Mouse (Mus musculus) midbrain, embryonic 15.5 days (tissue): ENCODE results near the gene Fev. TPM values are rescaled to one million over a fixed set of nuclear protein-coding genes. Genes with fewer than 3 reads are reported as not detected.

ENCODE experiments used
- ATAC-seq: fragments of 200-750 bp; cut with Nextera tagmentation; replicated peaks from 2 replicates; pipeline ENCODE4 v1.8.0; 2017; ENCODE audit warnings: moderate TSS enrichment
- H3K27ac ChIP-seq: fragments of 300-500 bp; sonication (generic); 2 replicates; pipeline ENCODE4 v1.5.1; 2015; ENCODE audit warnings: mild to moderate bottlenecking, inconsistent platforms
- H3K27me3 ChIP-seq: fragments of 300-500 bp; sonication (generic); replicated peaks from 2 replicates; pipeline ENCODE4 v1.6.1; 2015; ENCODE audit warnings: inconsistent platforms
- H3K36me3 ChIP-seq: fragments of 300-500 bp; sonication (generic); replicated peaks from 2 replicates; pipeline ENCODE4 v1.6.1; 2015; ENCODE audit warnings: inconsistent platforms
- H3K4me1 ChIP-seq: fragments of 300-500 bp; sonication (generic); 2 replicates; pipeline ENCODE4 v1.6.1; 2015; ENCODE audit warnings: inconsistent platforms
- H3K4me2 ChIP-seq: fragments of 300-500 bp; sonication (generic); 2 replicates; pipeline ENCODE4 v1.6.1; 2015; ENCODE audit warnings: inconsistent platforms, mild to moderate bottlenecking, moderate library complexity
- H3K4me3 ChIP-seq: fragments of 300-500 bp; sonication (generic); 2 replicates; pipeline ENCODE4 v1.5.1; 2015; ENCODE audit warnings: mild to moderate bottlenecking, inconsistent platforms
- H3K9ac ChIP-seq: fragments of 300-500 bp; sonication (generic); 2 replicates; pipeline ENCODE4 v1.6.1; 2015; ENCODE audit warnings: mild to moderate bottlenecking, inconsistent platforms
- H3K9me3 ChIP-seq: fragments of 300-500 bp; sonication (generic); 2 replicates; pipeline ENCODE4 v1.6.1; 2016; ENCODE audit warnings: inconsistent platforms
- WGBS: fragments of 180-500 bp; shearing (Covaris S2); methylation state at CpG from one replicate; pipeline ENCODE4 v1.1.7; 2015; ENCODE audit warnings: mixed read lengths; 5-methylcytosine and 5-hydroxymethylcytosine counted together
- polyA plus RNA-seq: library from polyadenylated mRNA; unstranded; fragments of >200 nt; fragmentation: Nextera tagmentation; extraction: Ambion mirVana; gene quantifications from 2 replicates; pipeline ENCODE4 v1.2.1, GENCODE M21; 2015

Fev gene
- polyA plus RNA-seq, 1 experiment from 2014 or later, result 1.8 TPM

DNA sequence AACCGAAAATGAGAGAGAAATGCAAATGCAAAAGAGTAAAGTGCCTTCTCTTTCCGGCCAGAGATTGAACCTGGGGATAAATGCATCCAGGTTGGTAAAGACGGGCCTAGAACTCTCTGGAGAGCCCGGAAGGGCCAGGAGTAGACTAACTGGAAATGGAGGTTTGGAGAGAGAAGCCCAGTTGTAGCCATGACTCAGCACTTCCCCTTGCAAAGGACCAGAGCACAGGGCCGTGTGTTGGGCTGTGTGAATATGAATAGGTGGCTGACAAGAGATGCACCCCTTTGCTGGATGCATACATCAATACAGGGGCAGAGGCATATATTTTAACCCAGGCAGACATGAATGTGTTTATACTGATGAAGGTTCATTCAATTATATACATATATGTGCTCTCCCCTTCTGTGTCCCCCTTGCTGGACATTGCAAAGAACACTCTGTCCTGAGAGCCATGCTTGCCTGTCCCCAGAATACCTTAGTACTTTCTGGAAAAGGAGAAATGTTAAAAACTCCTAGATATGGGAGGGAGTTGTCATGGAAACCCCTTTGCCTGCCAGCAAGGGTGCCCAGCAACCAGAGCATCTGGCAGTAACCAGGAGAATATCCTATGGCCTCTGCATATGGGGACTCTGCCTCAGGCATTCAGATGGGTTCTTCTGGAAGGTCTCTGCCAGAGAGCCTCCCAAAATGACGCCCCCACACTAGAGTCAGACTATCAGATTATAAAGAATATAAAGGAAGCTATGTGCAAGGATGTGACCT lies 25.8 kb downstream of the Fev start:
- Histone ChIP-seq H3K4me2 (peak overlapping the region; percentile 92), H3K36me3 (no peaks in the 10 kb centered on the region), H3K9ac (peak overlapping the region; percentile 91; the same call in 1 of the 2 replicates), H3K4me1 (peaks cover 43% of the 10 kb centered on the region), H3K4me3 (peak overlapping the region; percentile 73), H3K27ac (0 out of 2 replicates have a peak overlapping the region, but pooled peaks have one; percentile 69), H3K27me3 (no peaks in the 10 kb centered on the region), H3K9me3 (no peaks in the 10 kb centered on the region)
- whole genome bisulfite sequencing, result 32% methylated on average over 6 of the region's 6 CpGs
- no peak for ATAC-seq

DNA sequence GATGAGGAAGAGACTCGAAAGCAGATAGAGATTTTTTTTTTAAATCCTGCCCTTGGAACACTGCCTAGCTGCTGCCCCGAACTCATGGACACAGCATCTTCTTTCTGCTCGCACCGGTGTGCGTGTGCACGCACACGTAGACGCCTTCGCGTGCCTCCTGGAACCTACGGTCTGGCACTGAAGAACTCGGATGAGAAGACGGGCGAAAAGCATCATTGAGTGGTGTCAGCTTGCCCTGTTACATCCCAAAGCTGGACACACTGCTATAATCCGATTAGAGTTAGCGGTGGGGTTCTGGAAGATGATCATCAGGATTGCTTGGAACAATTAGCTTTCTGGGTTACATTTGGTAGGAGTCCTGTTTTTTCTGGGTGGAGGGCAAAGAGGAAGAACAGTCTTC lies 26.4 kb downstream of the Fev start:
- peak overlapping the region; percentile 91; the same call in 1 of the 2 replicates for H3K9ac ChIP-seq
- peak overlapping the region; percentile 73 for H3K4me3 ChIP-seq
- H3K9me3 ChIP-seq, result no peaks in the 10 kb centered on the region
- no peak for ATAC-seq
- H3K27me3 ChIP-seq, result no peaks in the 10 kb centered on the region
- peaks cover 49% of the 10 kb centered on the region for H3K4me1 ChIP-seq
- 2% methylated on average over 16 of the region's 16 CpGs for WGBS
- H3K36me3 ChIP-seq, result no peaks in the 10 kb centered on the region
- H3K4me2 ChIP-seq, result peak overlapping the region; percentile 92
- H3K27ac ChIP-seq, result peak overlapping the region; percentile 69

GRCm38 (mm10) chr1:74858171-74858719 lies 27.0 kb downstream of the Fev start:
- peak overlapping the region; percentile 92 for H3K4me2 ChIP-seq
- peak; percentile 69 for ATAC-seq
- WGBS, result under 1% methylated on average over 29 of the region's 29 CpGs
- H3K4me3 ChIP-seq, result peak overlapping the region; percentile 73
- H3K9me3 ChIP-seq, result no peaks in the 10 kb centered on the region
- H3K9ac ChIP-seq, result peak overlapping the region; percentile 91
- peaks cover 49% of the 10 kb centered on the region for H3K4me1 ChIP-seq
- no peaks in the 10 kb centered on the region for H3K36me3 ChIP-seq
- no peaks in the 10 kb centered on the region for H3K27me3 ChIP-seq
- H3K27ac ChIP-seq, result peak overlapping the region; percentile 80

DNA sequence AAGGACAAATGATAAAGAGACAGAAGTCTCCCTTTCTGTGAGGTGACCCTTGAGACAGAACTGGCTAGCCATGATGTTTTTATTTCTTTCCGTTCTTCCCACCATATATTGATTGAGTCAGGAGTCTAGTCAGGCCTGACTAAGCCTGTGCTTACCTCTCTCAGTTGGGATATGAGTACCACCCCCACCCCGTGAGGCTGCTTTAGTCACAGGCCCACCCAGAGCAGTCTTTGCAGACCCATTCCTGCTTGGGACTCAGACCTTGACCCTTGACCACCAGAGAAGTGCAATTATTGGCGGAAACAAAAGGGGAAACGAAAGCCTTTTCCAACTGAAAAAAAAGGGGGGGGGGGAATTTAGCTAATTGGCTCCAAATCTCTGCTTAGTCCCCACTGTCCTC lies 27.5 kb downstream of the Fev start:
- no peaks in the 10 kb centered on the region for H3K27me3 ChIP-seq
- 7% methylated on average over 4 of the region's 4 CpGs for WGBS
- H3K36me3 ChIP-seq, result no peaks in the 10 kb centered on the region
- H3K9me3 ChIP-seq, result no peaks in the 10 kb centered on the region
- peak overlapping the region; percentile 91 for H3K9ac ChIP-seq
- H3K27ac ChIP-seq, result peak overlapping the region; percentile 80
- peaks cover 49% of the 10 kb centered on the region for H3K4me1 ChIP-seq
- ATAC-seq, result no peak
- peak overlapping the region; percentile 92 for H3K4me2 ChIP-seq
- H3K4me3 ChIP-seq, result peak overlapping the region; percentile 73

DNA sequence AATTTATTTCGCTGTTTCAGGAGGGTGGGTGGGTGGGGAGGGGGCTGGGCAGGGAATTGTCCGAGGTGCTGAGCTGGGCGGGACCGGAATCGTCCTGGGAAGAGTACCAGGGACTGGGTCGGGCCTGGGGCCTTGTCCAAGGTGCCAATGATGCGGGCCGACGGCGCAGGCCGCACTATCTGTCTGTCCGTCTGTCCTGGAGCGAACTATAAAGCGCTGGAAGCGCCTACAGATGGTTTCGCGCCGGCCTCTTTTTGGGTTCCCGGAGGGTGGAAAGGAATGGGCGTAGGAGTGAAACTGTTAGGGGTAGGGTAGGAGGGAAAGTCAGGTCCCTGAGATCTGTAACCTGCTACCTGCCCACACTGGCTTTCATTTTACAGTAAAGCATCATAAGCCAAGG lies 28.0 kb downstream of the Fev start:
- H3K9ac ChIP-seq, result peak overlapping the region; percentile 91
- H3K27ac ChIP-seq, result 0 out of 2 replicates have a peak overlapping the region, but pooled peaks have one; percentile 31
- WGBS, result 4% methylated on average over 20 of the region's 20 CpGs
- ATAC-seq, result no peak
- peak overlapping the region; percentile 73 for H3K4me3 ChIP-seq
- H3K9me3 ChIP-seq, result no peaks in the 10 kb centered on the region
- H3K27me3 ChIP-seq, result no peaks in the 10 kb centered on the region
- no peaks in the 10 kb centered on the region for H3K36me3 ChIP-seq
- peaks cover 49% of the 10 kb centered on the region for H3K4me1 ChIP-seq
- peak overlapping the region; percentile 92 for H3K4me2 ChIP-seq

DNA sequence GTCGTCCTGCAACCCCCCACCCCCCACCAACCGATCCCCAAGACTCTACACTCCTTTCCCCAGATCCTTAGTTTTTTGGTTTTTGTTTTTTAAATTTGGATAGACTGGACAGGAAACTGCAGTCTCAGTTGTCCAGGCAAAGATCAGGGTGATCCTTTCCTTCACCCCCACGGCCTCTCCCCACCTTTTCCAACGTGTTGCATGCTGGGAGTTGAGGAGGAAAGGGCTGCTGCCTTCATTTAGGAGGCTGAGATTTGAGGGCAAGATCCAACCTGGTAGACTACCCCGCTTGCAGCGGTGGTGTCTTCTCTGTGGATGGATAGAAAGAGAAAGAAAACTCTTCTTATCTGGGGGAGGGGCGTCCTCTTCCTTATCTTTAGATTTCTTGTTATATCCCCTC lies 28.4 kb downstream of the Fev start:
- H3K27me3 ChIP-seq, result no peaks in the 10 kb centered on the region
- no peak overlapping the region for H3K27ac ChIP-seq
- H3K36me3 ChIP-seq, result no peaks in the 10 kb centered on the region
- peaks cover 51% of the 10 kb centered on the region for H3K4me1 ChIP-seq
- no peaks in the 10 kb centered on the region for H3K9me3 ChIP-seq
- H3K4me3 ChIP-seq, result peak overlapping the region; percentile 73
- 0% methylated on average over 7 of the region's 7 CpGs for WGBS
- ATAC-seq, result no peak
- peak overlapping the region; percentile 92 for H3K4me2 ChIP-seq
- H3K9ac ChIP-seq, result peak overlapping the region; percentile 91

GRCm38 (mm10) chr1:74856439-74856720 lies 28.8 kb downstream of the Fev start:
- H3K4me1 ChIP-seq, result peaks cover 56% of the 10 kb centered on the region
- WGBS, result 3% methylated on average over 11 of the region's 11 CpGs
- peak overlapping the region; percentile 91 for H3K9ac ChIP-seq
- H3K27me3 ChIP-seq, result no peaks in the 10 kb centered on the region
- no peak for ATAC-seq
- peak overlapping the region; percentile 73 for H3K4me3 ChIP-seq
- peak overlapping the region; percentile 92 for H3K4me2 ChIP-seq
- H3K9me3 ChIP-seq, result no peaks in the 10 kb centered on the region
- no peaks in the 10 kb centered on the region for H3K36me3 ChIP-seq
- H3K27ac ChIP-seq, result peak overlapping the region; percentile 87

DNA sequence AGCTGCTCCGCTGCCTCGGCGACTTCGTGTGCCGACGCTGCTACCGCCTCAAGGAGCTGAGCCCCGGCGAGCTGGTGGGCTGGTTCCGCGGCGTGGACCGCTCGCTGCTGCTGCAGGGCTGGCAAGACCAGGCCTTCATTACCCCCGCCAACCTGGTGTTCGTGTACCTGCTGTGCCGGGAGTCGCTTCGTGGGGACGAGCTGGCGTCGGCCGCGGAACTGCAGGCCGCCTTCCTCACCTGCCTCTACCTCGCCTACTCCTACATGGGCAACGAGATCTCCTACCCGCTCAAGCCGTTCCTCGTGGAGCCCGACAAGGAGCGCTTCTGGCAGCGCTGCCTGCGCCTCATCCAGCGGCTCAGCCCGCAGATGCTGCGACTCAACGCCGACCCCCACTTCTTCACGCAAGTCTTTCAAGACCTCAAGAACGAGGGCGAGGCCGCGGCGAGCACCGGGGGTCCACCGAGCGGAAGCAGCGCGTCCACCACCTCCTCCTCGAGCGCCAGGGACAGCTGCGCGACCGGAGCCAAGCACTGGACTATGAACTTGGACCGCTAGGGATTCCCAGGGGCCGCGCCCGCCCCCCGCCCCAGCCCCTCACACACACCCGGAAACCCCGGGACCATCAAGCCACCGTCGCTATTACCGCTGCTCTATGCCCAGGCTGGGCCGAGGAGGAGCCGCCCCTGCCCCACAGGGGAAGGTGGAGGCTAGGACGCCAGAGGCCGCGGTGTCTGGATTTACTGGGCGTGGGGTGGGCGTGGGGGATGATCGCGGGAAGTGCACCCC lies 29.4 kb downstream of the Fev start:
- Histone ChIP-seq H3K4me3 (peak overlapping the region; percentile 73), H3K36me3 (no peaks in the 10 kb centered on the region), H3K4me1 (peaks cover 61% of the 10 kb centered on the region), H3K27ac (peak overlapping the region; percentile 87), H3K27me3 (no peaks in the 10 kb centered on the region), H3K9me3 (no peaks in the 10 kb centered on the region), H3K9ac (peak overlapping the region; percentile 91), H3K4me2 (peak overlapping the region; percentile 92)
- WGBS, result under 1% methylated on average over 74 of the region's 74 CpGs
- ATAC-seq, result no peak

- Histone ChIP-seq H3K36me3 (no peaks in the 10 kb centered on the region), H3K4me3 (peak overlapping the region; percentile 73), H3K27me3 (no peaks in the 10 kb centered on the region), H3K4me1 (peaks cover 67% of the 10 kb centered on the region), H3K9ac (peak overlapping the region; percentile 91), H3K9me3 (no peaks in the 10 kb centered on the region), H3K4me2 (peak overlapping the region; percentile 92), H3K27ac (peak overlapping the region; percentile 87)
- under 1% methylated on average over 45 of the region's 48 CpGs for WGBS
- ATAC-seq, result peak; percentile 3; the same call in 1 of the 2 replicates
Measured at GRCm38 (mm10) chr1:74855156-74855555, 30.1 kb downstream of the Fev start.

GRCm38 (mm10) chr1:74854306-74855056 lies 30.7 kb downstream of the Fev start, which contains the start of gene Cdk5r2:
TSS of gene Cdk5r2 (plus strand) at chr1:74854934.
- Histone ChIP-seq H3K27ac (peak within 1 kb of the TSS; percentile 87), H3K36me3 (no peaks in the 10 kb centered on the region), H3K27me3 (no peaks in the 10 kb centered on the region), H3K4me1 (peaks cover 62% of the 10 kb centered on the region), H3K4me2 (peak within 1 kb of the TSS; percentile 92), H3K9ac (peak within 1 kb of the TSS; percentile 91), H3K9me3 (no peaks in the 10 kb centered on the region), H3K4me3 (peak within 1 kb of the TSS; percentile 73)
- WGBS, result 2% methylated on average over 38 of the region's 39 CpGs
- peak; percentile 93 for ATAC-seq

DNA sequence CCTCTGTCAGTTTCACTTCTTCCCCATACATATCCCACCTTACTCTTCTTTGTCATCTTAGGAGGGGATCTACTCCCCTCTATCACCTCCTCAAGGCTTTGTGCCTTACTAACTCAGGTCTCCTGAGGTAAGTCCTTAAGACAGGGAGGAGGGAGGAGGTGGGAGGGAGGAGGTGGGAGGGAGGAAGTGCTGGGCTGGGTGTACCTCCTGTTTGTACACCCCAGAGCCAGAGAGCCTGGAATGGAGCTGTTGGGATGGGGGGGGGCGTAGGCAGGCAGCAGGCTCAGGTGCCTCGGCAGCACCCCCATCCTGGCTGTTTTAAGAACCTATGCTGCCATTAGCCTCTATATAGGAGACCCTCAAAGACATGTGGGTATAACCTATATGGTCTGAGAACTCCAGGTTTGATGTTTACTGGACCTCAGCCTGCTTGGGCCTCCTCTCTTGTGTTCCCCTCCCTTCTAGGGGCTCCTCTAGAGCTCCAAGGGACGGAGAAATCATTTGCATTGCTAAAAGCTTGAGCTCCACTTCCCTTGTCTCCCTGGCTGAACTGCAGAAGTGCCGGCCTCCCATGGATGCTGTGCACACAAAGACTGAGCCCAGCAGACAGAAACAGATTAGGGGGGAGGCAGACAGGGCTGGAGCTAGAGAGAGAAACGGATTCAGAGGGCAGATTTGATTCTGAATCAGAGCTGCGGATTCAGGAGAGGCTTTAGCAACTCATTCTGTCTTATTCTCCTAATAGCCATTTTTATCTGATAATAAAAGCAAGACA lies 34.0 kb downstream of the Fev start:
- Histone ChIP-seq H3K36me3 (no peaks in the 10 kb centered on the region), H3K4me1 (peaks cover 33% of the 10 kb centered on the region), H3K9me3 (no peaks in the 10 kb centered on the region), H3K9ac (no peak overlapping the region; the same call in 1 of the 2 replicates), H3K27me3 (no peaks in the 10 kb centered on the region), H3K27ac (peak overlapping the region; percentile 66), H3K4me2 (no peak overlapping the region), H3K4me3 (no peak overlapping the region)
- WGBS, result 14% methylated on average over 6 of the region's 6 CpGs
- no peak for ATAC-seq
